Mouse (Mus musculus) lung, adult 18-20 months (tissue): ENCODE measurements around the gene Tmed3.

Experiments
- DNase-seq, 2 experiments: peaks; one replicate each; pipeline ENCODE4 v3.0.0; 2022; ENCODE audit warnings: mixed read lengths in 2 of 2

Tmed3 gene

GRCm38 (mm10) chr9:89704265-89705196 lies at the start of gene Tmed3:
Tmed3 (minus strand) TSS chr9:89705068.
- peak; percentile 92 to 94 for DNase-seq

- no peak for DNase-seq
These were observed 35.2 kb upstream of the Tmed3 start for GRCm38 (mm10) chr9:89740041-89740440.

GRCm38 (mm10) chr9:89738295-89738694 lies 33.4 kb upstream of the Tmed3 start, which contains the start of gene Ankrd34c:
Ankrd34c (minus strand) TSS chr9:89738475.
- no peak for DNase-seq

GRCm38 (mm10) chr9:89737888-89738287 lies 33.0 kb upstream of the Tmed3 start:
- no peak for DNase-seq

GRCm38 (mm10) chr9:89736932-89737705 lies 32.3 kb upstream of the Tmed3 start:
- peak in 1 of 2 experiments; percentile 1 for DNase-seq

- no peak for DNase-seq
These were observed 2.0 kb upstream of the Tmed3 start for GRCm38 (mm10) chr9:89706906-89707305.

GRCm38 (mm10) chr9:89705197-89705533 lies 297 bp upstream of the Tmed3 start:
- no peak for DNase-seq

- DNase-seq, result no peak
These were observed 3.9 kb downstream of the Tmed3 start for GRCm38 (mm10) chr9:89700910-89701457.

GRCm38 (mm10) chr9:89695143-89695542 lies 9.7 kb downstream of the Tmed3 start:
- DNase-seq, result no peak

GRCm38 (mm10) chr9:89693670-89694069 lies 11.2 kb downstream of the Tmed3 start:
- DNase-seq, result no peak

- no peak for DNase-seq
These were observed 15.7 kb downstream of the Tmed3 start for GRCm38 (mm10) chr9:89689179-89689578.

- DNase-seq, result no peak
These were observed 17.2 kb downstream of the Tmed3 start for GRCm38 (mm10) chr9:89687503-89688226.

GRCm38 (mm10) chr9:89686262-89686661 lies 18.6 kb downstream of the Tmed3 start:
- DNase-seq, result no peak

- DNase-seq, result peak in 1 of 2 experiments; percentile 8
These were observed 25.9 kb downstream of the Tmed3 start for GRCm38 (mm10) chr9:89678974-89679373.

- peak; percentile 35 to 51 for DNase-seq
These were observed 30.8 kb downstream of the Tmed3 start for GRCm38 (mm10) chr9:89674014-89674618.

- no peak for DNase-seq
These were observed 31.5 kb downstream of the Tmed3 start for GRCm38 (mm10) chr9:89673402-89673801.

- DNase-seq, result no peak
These were observed 35.0 kb downstream of the Tmed3 start for GRCm38 (mm10) chr9:89669878-89670277.

GRCm38 (mm10) chr9:89667306-89667942 lies 37.4 kb downstream of the Tmed3 start:
- DNase-seq, result no peak

- no peak for DNase-seq
These were observed 54.0 kb downstream of the Tmed3 start for GRCm38 (mm10) chr9:89650913-89651312.
